ENCODE assay signal across 7 mouse cellular contexts in the genomic region with DNA sequence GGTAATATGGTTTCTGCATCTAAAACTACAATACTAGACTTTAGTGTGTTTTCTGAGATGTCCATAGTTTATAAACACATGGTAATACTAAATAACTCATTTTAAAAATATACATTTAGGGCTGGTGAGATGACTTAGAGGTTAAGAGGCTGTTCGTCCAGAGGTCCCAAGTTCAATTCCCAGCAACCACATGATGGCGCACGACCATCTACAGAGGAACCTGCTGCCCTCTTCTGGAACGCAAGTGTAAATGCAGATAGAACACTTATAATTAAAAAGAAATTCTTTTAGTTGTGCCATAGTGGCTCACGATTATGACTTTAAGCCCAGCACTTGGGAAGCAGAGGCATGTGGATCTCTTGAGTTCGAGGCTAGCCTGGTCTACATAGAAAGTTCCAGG. TPM values are rescaled to one million over a fixed set of nuclear protein-coding genes. Genes with fewer than 3 reads are reported as not detected.
DNase-seq lines count a peak whose midpoint lies in the region; ATAC-seq and TF ChIP-seq lines count a peak whose summit lies in the region.

No protein-coding gene starts in this region.

- no peak overlapping the region for H3K4me2 ChIP-seq in kidney, embryonic 15.5 days

- in situ Hi-C loops in ES-E14 (cut with MboI; ENCODE audit: low sequenced_read_pairs in 2 of 2, unreplicated experiment in 2 of 2): no loop called here

- H3K9me3 ChIP-seq in kidney, embryonic 15.5 days (replicated peaks): no peaks in the 10 kb centered on the region
- no peaks in the 10 kb centered on the region for H3K9me3 ChIP-seq in ES-E14 (ENCODE audit: control insufficient read depth, insufficient read depth, low read depth, low read length)

- peaks cover 9% of the 10 kb centered on the region for H3K4me1 ChIP-seq in kidney, embryonic 15.5 days
- peaks cover 0 to 2% of the 10 kb centered on the region in 2 experiments; a peak in 1 of 4 replicates for H3K4me1 ChIP-seq in ES-E14 (ENCODE audit: control insufficient read depth in 2 of 2, insufficient read depth in 2 of 2, low read length in 2 of 2, poor library complexity in 1 of 2)

- ATAC-seq in kidney, embryonic 15.5 days (replicated peaks; ENCODE audit: low FRiP score): no peak
- ATAC-seq in common myeloid progenitor, adult 5-6 weeks (replicated peaks; ENCODE audit: low read depth, poor library complexity, severe bottlenecking): peak; percentile 27; the same call in 1 of the 2 replicates

- H3K9ac ChIP-seq in kidney, embryonic 15.5 days: no peak overlapping the region
- no peak overlapping the region for H3K9ac ChIP-seq in ES-E14 (ENCODE audit: insufficient read depth, low read depth, low read length, poor library complexity, severe bottlenecking)

- no peak overlapping the region for H3K4me3 ChIP-seq in kidney, embryonic 15.5 days (replicated peaks)
- no peak overlapping the region for H3K4me3 ChIP-seq in ES-E14 (ENCODE audit: insufficient read depth in 1 of 2, low read depth in 1 of 2, low read length in 2 of 2, poor library complexity in 1 of 2, severe bottlenecking in 1 of 2)

- no peaks in the 10 kb centered on the region for H3K27me3 ChIP-seq in kidney, embryonic 15.5 days

- 58% methylated on average over 6 of the region's 6 CpGs for WGBS in kidney, embryonic 15.5 days

- H3K27ac ChIP-seq in kidney, embryonic 15.5 days: no peak overlapping the region
- H3K27ac ChIP-seq in ES-E14 (ENCODE audit: insufficient read depth, low read depth, low read length, poor library complexity, severe bottlenecking): no peak overlapping the region

- peak; percentile 45 for DNase-seq in kidney, postnatal 10 days
- peak; percentile 52 for DNase-seq in ES-E14 (ENCODE audit: low read depth, low spot score)
- peak; percentile 23 for DNase-seq in lung, postnatal 25 days (ENCODE audit: low spot score)
- DNase-seq in frontal cortex, postnatal 25 days (ENCODE audit: low spot score in 2 of 2): no peak
- no peak for DNase-seq in ovary, adult 18-20 months (ENCODE audit: low spot score)

- H3K36me3 ChIP-seq in kidney, embryonic 15.5 days: peaks cover 67% of the 10 kb centered on the region
- H3K36me3 ChIP-seq in ES-E14 (ENCODE audit: control insufficient read depth, insufficient read depth, low read length, poor library complexity, severe bottlenecking): peaks cover 10% of the 10 kb centered on the region

TF ChIP-seq in ES-E14, 5 proteins besides CTCF, POLR2A, EP300 and RAD21:
- no peak for TF ChIP-seq MAFK (IDR thresholded peaks at IDR 0.05; ENCODE audit: insufficient read depth, low read depth, low read length)
- peak; percentile 80 for TF ChIP-seq ZC3H11A (IDR thresholded peaks at IDR 0.05; ENCODE audit: borderline replicate concordance, low read depth, low read length)
- peak; percentile 55; the same call in 1 of the 2 replicates for TF ChIP-seq ZNF384 (IDR thresholded peaks at IDR 0.05; ENCODE audit: low read depth, low read length)

RNA-seq across cellular contexts. Expression of a gene that starts 5.8 kb away (rescaled TPM):
- 141 and 148 TPM in 2 replicates for polyA plus RNA-seq in kidney, embryonic 15.5 days (2015; fragmentation: Nextera tagmentation; extraction: Ambion mirVana)
- 17.7 and 22.1 TPM in 2 replicates for total RNA-seq in ES-E14 (2012; rRNA removed)
- 41.2 and 44.9 TPM in 2 replicates for total RNA-seq in common myeloid progenitor, adult 5-6 weeks (2017)

RNA-seq across cellular contexts. Expression of a gene that starts 20.2 kb away (rescaled TPM):
- polyA plus RNA-seq in kidney, embryonic 15.5 days (2015; fragmentation: Nextera tagmentation; extraction: Ambion mirVana): 7.0 and 30.6 TPM in 2 replicates
- total RNA-seq in ES-E14 (2012; rRNA removed): 0.37 and 0.76 TPM in 2 replicates
- total RNA-seq in common myeloid progenitor, adult 5-6 weeks (2017): under 0.01 TPM in 1 of 2 replicates, not detected in the other

RNA-seq across cellular contexts. Expression of a gene that starts 50.0 kb away (rescaled TPM):
- polyA plus RNA-seq in kidney, embryonic 15.5 days (2015; fragmentation: Nextera tagmentation; extraction: Ambion mirVana): 13.3 and 13.5 TPM in 2 replicates
- 46.7 and 75.7 TPM in 2 replicates for total RNA-seq in ES-E14 (2012; rRNA removed)
- 41.4 and 44.5 TPM in 2 replicates for total RNA-seq in common myeloid progenitor, adult 5-6 weeks (2017)

Comparison
In these comparisons a context has a peak if more than half of its experiments do, and no peak if none do; other contexts are left out.
1. DNase-seq: peak in kidney, postnatal 10 days (single experiment), ES-E14 (single experiment) and lung, postnatal 25 days (single experiment); none in frontal cortex, postnatal 25 days (0 of 2) and ovary, adult 18-20 months (single experiment).